Mouse (Mus musculus): ENCODE data around the gene Xrra1.

DNA sequence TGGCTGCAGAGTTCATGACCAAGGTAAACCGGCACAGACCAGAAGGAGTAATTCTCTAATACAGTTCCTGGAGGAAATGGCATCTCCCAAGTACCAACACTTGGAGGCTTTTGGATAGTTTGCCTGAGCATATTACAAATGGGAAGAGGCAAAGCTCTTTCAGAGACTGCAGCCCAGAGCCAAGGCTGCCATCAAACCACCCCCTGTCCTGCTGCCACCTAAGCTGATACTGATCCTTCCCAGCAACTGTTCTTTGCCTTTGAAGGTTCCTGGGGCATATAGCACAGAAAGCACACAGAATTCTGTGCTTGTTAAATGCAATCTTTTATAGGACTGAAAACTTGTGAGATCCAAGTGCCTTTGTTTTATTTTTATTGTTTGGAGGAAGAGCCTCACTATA lies 81.8 kb downstream of the Xrra1 start:
- TF ChIP-seq CTCF (IDR thresholded peaks at IDR 0.05; ENCODE audit: control insufficient read depth, insufficient read depth, insufficient replicate concordance, low read depth, low read length) (no peak), POLR2A (IDR thresholded peaks at IDR 0.05; ENCODE audit: control insufficient read depth, low read depth, low read length) (no peak)
